Mouse (Mus musculus): ENCODE measurements at regions not wholly inside any gene's neighbourhood (a gene's known extent, or its start where the extent isn't known, plus 50 kb on each side); places are given as distances from the start of the nearest gene placed in this dataset.
"Not testable (repeated sequence)": the region's sequence is repeated elsewhere in the genome, so short reads cannot be mapped to it uniquely, and the experiment has no call there.

- DNase-seq = no peak
Observed at GRCm38 (mm10) chr4:18620361-18620760, 984.9 kb upstream of the Gm12353 start.

DNA sequence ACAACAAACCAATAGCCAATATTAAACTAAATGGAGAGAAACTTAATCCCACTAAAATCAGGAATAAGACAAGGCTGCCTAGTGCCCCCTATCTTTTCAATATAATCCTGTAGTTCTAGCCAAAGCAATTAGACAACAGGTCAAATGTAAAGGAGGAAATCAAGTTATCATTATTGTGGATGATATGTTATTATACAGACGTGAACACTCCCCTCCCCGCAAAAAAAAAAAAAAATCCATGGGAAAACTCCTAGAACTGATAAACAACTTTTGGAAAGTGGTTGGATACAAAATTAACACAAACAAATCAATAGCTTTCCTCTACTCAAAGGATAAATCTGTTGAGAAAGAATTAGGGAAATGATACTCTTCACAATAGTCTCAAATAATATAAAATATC is 966.2 kb upstream of the Gm12353 start:
- DNase-seq = no peak

DNA sequence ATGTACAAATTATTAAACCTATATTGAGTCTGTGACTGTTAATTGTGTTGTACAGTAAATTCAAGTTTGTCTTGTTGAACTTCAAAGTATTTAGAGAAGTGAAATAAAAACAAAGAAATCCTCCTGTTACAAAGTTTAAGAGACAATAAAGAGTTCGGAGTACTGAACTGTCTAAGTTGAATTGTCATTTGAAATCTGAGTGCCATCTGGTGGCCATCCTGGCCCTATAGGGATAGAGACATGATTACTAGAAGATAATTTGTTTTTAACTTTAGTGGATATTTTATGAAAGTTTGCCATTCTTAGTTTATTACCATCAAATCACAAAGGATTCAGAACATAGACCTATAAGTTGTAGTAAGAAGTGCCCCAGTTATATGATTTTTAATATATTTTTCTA is 956.1 kb upstream of the Gm12353 start:
- DNase-seq = peak in 1 of 2 experiments; percentile 51

- DNase-seq = no peak
Observed at GRCm38 (mm10) chr4:18685891-18686544, 919.2 kb upstream of the Gm12353 start.

DNA sequence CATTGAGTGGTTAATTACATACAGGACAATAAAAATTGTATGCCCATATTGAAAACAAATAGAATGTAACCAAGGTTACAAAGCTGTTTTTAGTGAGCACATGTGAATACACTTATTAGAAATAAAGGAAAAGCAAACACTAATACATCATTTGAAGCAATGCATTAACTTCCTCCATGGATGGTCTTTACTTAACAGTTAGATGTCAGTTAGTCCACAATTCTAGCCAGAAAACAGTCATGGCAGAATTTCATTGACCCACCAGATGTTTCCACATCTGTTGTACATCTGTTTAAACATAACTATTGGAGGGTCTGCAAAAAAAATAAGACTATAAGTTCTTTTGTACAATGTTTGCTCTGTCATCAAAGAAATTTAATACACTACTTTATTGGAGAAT is 911.2 kb upstream of the Gm12353 start:
- DNase-seq = no peak

GRCm38 (mm10) chr4:18696246-18696645 is 909.0 kb upstream of the Gm12353 start:
- no peak for DNase-seq

DNA sequence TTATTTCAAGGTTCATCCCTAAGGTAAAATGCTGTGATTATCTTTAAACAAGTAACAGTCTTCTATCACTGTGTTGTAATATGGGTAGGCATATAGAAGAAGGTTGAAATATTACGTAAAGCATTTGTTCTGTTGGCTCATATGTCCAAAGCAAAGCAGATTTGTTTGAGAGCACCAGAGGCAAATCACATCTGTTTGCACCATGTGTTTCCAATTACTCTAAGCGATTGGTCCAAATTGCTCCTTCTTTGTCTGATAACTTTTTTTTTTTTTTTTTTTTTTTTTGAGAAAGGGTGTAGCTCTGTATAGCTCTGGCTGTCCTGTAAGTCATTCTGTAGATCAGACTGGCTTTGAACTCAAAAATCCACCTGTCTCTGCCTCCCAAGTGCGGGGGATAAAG is 861.0 kb upstream of the Gm12353 start:
- no peak for DNase-seq

GRCm38 (mm10) chr4:18788398-18788797 is 816.9 kb upstream of the Gm12353 start:
- no peak for DNase-seq

GRCm38 (mm10) chr4:18795740-18796394 is 809.4 kb upstream of the Gm12353 start:
- DNase-seq = no peak

- no peak for DNase-seq
Observed at GRCm38 (mm10) chr4:18796395-18796740, 808.9 kb upstream of the Gm12353 start.

DNA sequence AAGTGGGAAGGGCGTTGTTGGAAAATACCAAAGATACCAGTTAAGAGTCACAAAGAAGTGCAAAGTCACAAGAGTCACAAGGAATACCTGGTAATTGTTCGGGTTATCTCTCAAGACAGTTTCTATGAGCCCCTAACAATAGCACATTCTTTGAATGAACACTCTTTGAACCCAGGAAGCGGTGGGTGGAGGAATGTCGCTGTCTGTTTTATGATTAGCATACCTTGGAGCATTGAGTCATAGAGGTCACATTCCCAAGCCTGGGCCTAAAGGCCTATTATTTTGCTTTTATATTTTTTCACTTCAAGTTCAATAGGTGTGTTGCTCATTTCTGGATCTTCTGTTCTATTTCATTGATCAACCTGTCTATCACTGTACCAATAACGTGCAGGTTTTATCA is 802.1 kb upstream of the Gm12353 start:
- DNase-seq = not testable (repeated sequence)

Data from kidney, postnatal 36 days (tissue).